17 mouse cellular contexts compared by ENCODE assay signal in genomic region chr2:170756667-170757066, GRCm38 (mm10). TPM values are rescaled to one million over a fixed set of nuclear protein-coding genes. Genes with fewer than 3 reads are reported as not detected.
DNase-seq lines count a peak whose midpoint lies in the region; ATAC-seq and TF ChIP-seq lines count a peak whose summit lies in the region.
"Had no signal": no experiment of that assay in that cellular context is flagged by ENCODE, and none has a peak within 500 bp of the region (broad histone marks: within the 10 kb centered on the region; RNA-seq: fewer than 3 reads in every experiment).

No protein-coding gene starts in this region.

- H3K9ac ChIP-seq in forebrain, embryonic 15.5 days (replicated peaks) = no peak overlapping the region
- H3K9ac ChIP-seq in hindbrain, embryonic 16.5 days (ENCODE audit: low read depth, low read length) = no peak overlapping the region
- no peak overlapping the region for H3K9ac ChIP-seq in midbrain, postnatal 0 days (replicated peaks; ENCODE audit: low read length, poor library complexity, severe bottlenecking)
- H3K9ac ChIP-seq in liver, postnatal 0 days (replicated peaks) = no peak overlapping the region
- H3K9ac ChIP-seq: embryonic facial prominence, embryonic 15.5 days; limb, embryonic 15.5 days had no signal

- peaks cover 43% of the 10 kb centered on the region for H3K4me1 ChIP-seq in forebrain, embryonic 15.5 days
- peaks cover 26% of the 10 kb centered on the region for H3K4me1 ChIP-seq in hindbrain, embryonic 16.5 days (ENCODE audit: control insufficient read depth, insufficient read depth, low read depth, low read length)
- H3K4me1 ChIP-seq in midbrain, postnatal 0 days (ENCODE audit: insufficient read depth, low read length) = peaks cover 7% of the 10 kb centered on the region; the same call in 1 of the 2 replicates
- H3K4me1 ChIP-seq in liver, postnatal 0 days (ENCODE audit: insufficient read depth) = no peaks in the 10 kb centered on the region

- no peak overlapping the region for H3K4me3 ChIP-seq in forebrain, embryonic 15.5 days
- H3K4me3 ChIP-seq in hindbrain, embryonic 16.5 days (ENCODE audit: low read length) = no peak overlapping the region
- H3K4me3 ChIP-seq in midbrain, postnatal 0 days (ENCODE audit: low read depth, low read length) = no peak overlapping the region
- no peak overlapping the region for H3K4me3 ChIP-seq in liver, postnatal 0 days (ENCODE audit: low read depth, low read length)
- H3K4me3 ChIP-seq: embryonic facial prominence, embryonic 15.5 days; limb, embryonic 15.5 days; myocyte had no signal

- H3K27me3 ChIP-seq in forebrain, embryonic 15.5 days = no peaks in the 10 kb centered on the region
- H3K27me3 ChIP-seq in hindbrain, embryonic 16.5 days (replicated peaks; ENCODE audit: control insufficient read depth, insufficient read depth, low read length) = no peaks in the 10 kb centered on the region
- no peaks in the 10 kb centered on the region for H3K27me3 ChIP-seq in midbrain, postnatal 0 days (ENCODE audit: insufficient read depth, low read length)
- no peaks in the 10 kb centered on the region for H3K27me3 ChIP-seq in liver, postnatal 0 days (ENCODE audit: insufficient read depth, low read length)
- H3K27me3 ChIP-seq: embryonic facial prominence, embryonic 15.5 days; Patski had no signal

- no peak for TF ChIP-seq CTCF in midbrain, postnatal 0 days (IDR thresholded peaks at IDR 0.05)
- no peak for TF ChIP-seq CTCF in liver, postnatal 0 days (IDR thresholded peaks at IDR 0.05; ENCODE audit: low read depth)

- no peaks in the 10 kb centered on the region for H3K36me3 ChIP-seq in forebrain, embryonic 15.5 days
- no peaks in the 10 kb centered on the region for H3K36me3 ChIP-seq in hindbrain, embryonic 16.5 days (ENCODE audit: control insufficient read depth, insufficient read depth, low read length)
- no peaks in the 10 kb centered on the region for H3K36me3 ChIP-seq in midbrain, postnatal 0 days (ENCODE audit: insufficient read depth, low read length)
- no peaks in the 10 kb centered on the region for H3K36me3 ChIP-seq in liver, postnatal 0 days (replicated peaks; ENCODE audit: insufficient read depth, low read length)
- H3K36me3 ChIP-seq: embryonic facial prominence, embryonic 15.5 days; limb, embryonic 15.5 days had no signal

- no peak for TF ChIP-seq EP300 in liver, postnatal 0 days (IDR thresholded peaks at IDR 0.05; ENCODE audit: low read depth)

- WGBS in forebrain, embryonic 15.5 days = 37% methylated on average over 7 of the region's 7 CpGs
- whole genome bisulfite sequencing in hindbrain, embryonic 16.5 days = 29% methylated on average over 7 of the region's 7 CpGs
- 57% methylated on average over 7 of the region's 7 CpGs for WGBS in midbrain, postnatal 0 days
- WGBS in liver, postnatal 0 days (ENCODE audit: insufficient replicate concordance) = 73% methylated on average over 7 of the region's 7 CpGs

- peak overlapping the region; percentile 87 for H3K27ac ChIP-seq in forebrain, embryonic 15.5 days (replicated peaks)
- 0 out of 2 replicates have a peak overlapping the region, but pooled peaks have one; percentile 72 for H3K27ac ChIP-seq in hindbrain, embryonic 16.5 days (ENCODE audit: low read depth, low read length)
- H3K27ac ChIP-seq in midbrain, postnatal 0 days (ENCODE audit: low read depth, low read length) = no peak overlapping the region
- H3K27ac ChIP-seq in liver, postnatal 0 days (ENCODE audit: low read depth) = no peak overlapping the region
- H3K27ac ChIP-seq: embryonic facial prominence, embryonic 15.5 days; limb, embryonic 15.5 days; macrophage had no signal

- peak; percentile 33 for ATAC-seq in forebrain, embryonic 15.5 days (replicated peaks)
- ATAC-seq in hindbrain, embryonic 16.5 days = no peak
- ATAC-seq in midbrain, postnatal 0 days (ENCODE audit: low FRiP score) = no peak
- ATAC-seq in liver, postnatal 0 days = no peak
- ATAC-seq: Patski had no signal

- DNase-seq in left cerebral cortex, postnatal 4 days = peak; percentile 15
- DNase-seq in left cerebral cortex, postnatal 10 days (ENCODE audit: extremely low spot score in 1 of 2, low spot score in 2 of 2) = no peak
- peak; percentile 27 for DNase-seq in midbrain, postnatal 0 days (ENCODE audit: low spot score)
- DNase-seq in heart, postnatal 36 days = no peak
- no peak for DNase-seq in liver, postnatal 0 days
- no peak for DNase-seq in embryo, embryonic 10.5 days (ENCODE audit: low spot score)
- DNase-seq: cerebellum, adult 11-12 months; lung, adult 2 months; right cerebral cortex, postnatal 4 days had no signal

- H3K4me2 ChIP-seq in forebrain, embryonic 15.5 days (replicated peaks) = no peak overlapping the region
- no peak overlapping the region; the same call in 1 of the 2 replicates for H3K4me2 ChIP-seq in hindbrain, embryonic 16.5 days (ENCODE audit: low read length)
- no peak overlapping the region for H3K4me2 ChIP-seq in midbrain, postnatal 0 days (ENCODE audit: low read depth, low read length, poor library complexity, severe bottlenecking)
- H3K4me2 ChIP-seq in liver, postnatal 0 days (ENCODE audit: low read depth, low read length) = no peak overlapping the region
- H3K4me2 ChIP-seq: embryonic facial prominence, embryonic 15.5 days; heart, embryonic 11.5 days; limb, embryonic 15.5 days had no signal

- intact Hi-C loops in left cerebral cortex, postnatal 4 days (cut with DNase I) = no loop called here
- intact Hi-C loops in left cerebral cortex, postnatal 10 days (cut with DNase I) = no loop called here
- intact Hi-C loops in heart, postnatal 36 days (cut with DNase I) = no loop called here

- H3K9me3 ChIP-seq in forebrain, embryonic 15.5 days = no peaks in the 10 kb centered on the region
- H3K9me3 ChIP-seq in hindbrain, embryonic 16.5 days (ENCODE audit: control insufficient read depth, low read length) = no peaks in the 10 kb centered on the region
- H3K9me3 ChIP-seq in midbrain, postnatal 0 days (ENCODE audit: low read length) = no peaks in the 10 kb centered on the region
- H3K9me3 ChIP-seq in liver, postnatal 0 days (ENCODE audit: low read length) = no peaks in the 10 kb centered on the region
- H3K9me3 ChIP-seq: embryonic facial prominence, embryonic 15.5 days; limb, embryonic 15.5 days had no signal

RNA-seq across cellular contexts. Expression of gene Dok5, which starts 25.1 kb away (rescaled TPM):
- 100 to 1,000 TPM; 100 to 127 TPM for total RNA-seq in left cerebral cortex, postnatal 4 days (2021)
- 10 to 100 TPM; 63.5 to 76.5 TPM for total RNA-seq in left cerebral cortex, postnatal 10 days (2021)
- polyA plus RNA-seq in forebrain, embryonic 15.5 days (2015; fragmentation: Nextera tagmentation; extraction: Ambion mirVana) = 73.9 and 76.7 TPM in 2 replicates
- polyA plus RNA-seq in hindbrain, embryonic 16.5 days (2015; fragmentation: Nextera tagmentation; extraction: Ambion mirVana) = 62.3 and 64.5 TPM in 2 replicates
- total RNA-seq in midbrain, postnatal 0 days (2014; rRNA removed) = 27.0 and 29.3 TPM in 2 replicates
- 35.2 and 36.9 TPM in 2 replicates for polyA plus RNA-seq in midbrain, postnatal 0 days (2015; fragmentation: Nextera tagmentation; extraction: Ambion mirVana)
- total RNA-seq in heart, postnatal 36 days (2021) = under 1 TPM in 1 of 2 experiments, not detected in 1; 0.14 TPM
- 0.21 and 0.34 TPM in 2 replicates for polyA plus RNA-seq in liver, postnatal 0 days (2015; fragmentation: Nextera tagmentation; extraction: Ambion mirVana)
- polyA plus RNA-seq: macrophage, Patski had no signal

Comparison
In these comparisons a context has a peak if more than half of its experiments do, and no peak if none do; other contexts are left out.
1. DNase-seq: peak in left cerebral cortex, postnatal 4 days (single experiment) and midbrain, postnatal 0 days (single experiment); none in left cerebral cortex, postnatal 10 days (0 of 2), heart, postnatal 36 days (0 of 2), liver, postnatal 0 days (single experiment) and embryo, embryonic 10.5 days (single experiment).
2. H3K27ac ChIP-seq: peak in forebrain, embryonic 15.5 days (single experiment) and hindbrain, embryonic 16.5 days (single experiment); none in midbrain, postnatal 0 days (single experiment) and liver, postnatal 0 days (single experiment).
3. RNA of gene Dok5, which starts 25.1 kb away (total RNA-seq): 100 to 127 TPM in left cerebral cortex, postnatal 4 days, 63.5 to 76.5 TPM in left cerebral cortex, postnatal 10 days and 27.0 to 29.3 TPM in midbrain, postnatal 0 days; 0.14 TPM in heart, postnatal 36 days; every median in the first group is over 10 times any median in the second.